Mouse (Mus musculus): ENCODE measurements around the gene Il12a. TPM values are rescaled to one million over a fixed set of nuclear protein-coding genes. Genes with fewer than 3 reads are reported as not detected.
A peak's percentile ranks its signal among the peaks of the same experiment; 100 is the strongest.
"Not testable (repeated sequence)": the region's sequence is repeated elsewhere in the genome, so short reads cannot be mapped to it uniquely, and the experiment has no call there.

Il12a gene
- polyA plus RNA-seq, 3 experiments from 2014 or later, result 0.59 TPM; not detected in 2

DNA sequence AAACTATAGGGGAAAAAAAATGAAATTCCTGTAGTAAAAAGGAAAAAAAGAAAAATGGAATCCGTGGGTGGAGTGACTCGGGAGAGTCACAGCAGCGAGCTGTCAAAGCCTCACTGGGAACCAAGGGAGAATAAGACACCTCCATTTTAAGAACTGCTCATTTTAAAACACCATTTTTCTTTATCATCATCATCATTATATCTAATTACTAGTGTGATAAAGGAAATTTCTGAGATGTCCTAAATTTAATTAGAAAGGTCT lies 53.0 kb downstream of the Il12a start:
- ATAC-seq, result no peak

DNA sequence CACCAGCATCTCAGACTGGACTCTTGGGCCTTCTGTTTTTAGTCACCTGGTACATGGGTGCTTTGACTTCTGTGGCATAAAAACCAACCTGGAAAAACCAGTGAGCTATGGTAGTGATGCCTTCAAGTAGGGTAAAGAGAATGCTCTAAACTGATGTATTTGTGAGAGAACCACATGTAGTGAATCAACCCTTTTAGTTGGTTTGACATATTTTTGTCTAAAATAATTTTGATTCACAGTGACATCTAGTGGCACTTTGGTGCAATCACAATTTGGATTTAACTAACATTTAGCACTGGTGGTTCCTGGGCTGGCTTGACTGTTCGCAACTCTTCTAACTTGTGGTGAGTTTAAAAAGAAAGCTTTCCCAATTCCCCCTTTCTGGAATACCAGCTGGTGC lies 53.7 kb downstream of the Il12a start:
- ATAC-seq, result peak; percentile 48

DNA sequence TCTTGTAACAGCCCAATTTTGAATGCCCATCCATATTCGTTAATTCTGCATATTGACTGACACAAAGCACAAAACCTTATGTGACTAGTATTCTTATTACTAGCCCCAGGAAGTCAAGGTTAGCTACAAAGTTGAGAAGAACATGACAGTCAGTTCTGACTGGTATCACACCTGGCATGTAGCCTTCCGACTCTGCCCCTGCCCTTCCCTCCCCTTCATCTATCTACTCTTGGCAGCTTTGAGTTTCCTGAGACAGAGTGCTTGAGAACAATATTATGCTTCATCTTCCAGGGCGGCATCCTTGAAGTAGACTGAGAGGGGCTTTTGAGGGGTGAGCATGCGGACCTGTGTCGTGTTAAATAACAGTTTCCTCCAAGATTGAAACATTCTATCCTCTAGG lies 54.6 kb downstream of the Il12a start:
- ATAC-seq, result no peak

DNA sequence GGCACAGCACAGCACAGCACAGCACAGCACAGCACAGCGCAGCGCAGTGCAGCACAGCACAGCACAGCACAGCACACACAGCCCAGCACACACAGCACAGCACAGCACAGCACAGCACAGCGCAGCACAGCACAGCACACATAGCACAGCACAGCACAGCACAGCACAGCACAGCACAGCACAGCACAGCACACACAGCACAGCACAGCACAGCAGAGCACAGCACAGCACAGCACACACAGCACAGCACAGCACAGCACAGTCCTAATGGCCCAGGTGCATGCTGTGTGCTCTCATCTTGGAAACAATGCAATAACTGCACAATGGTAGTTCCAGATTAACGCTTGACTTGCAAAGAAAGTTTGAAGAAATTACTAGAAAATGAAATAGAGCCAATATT lies 55.8 kb downstream of the Il12a start:
- not testable (repeated sequence) for ATAC-seq

Other genes starting within 250 kb of the Il12a start
- 1 to 10 TPM in 2 of 3 experiments, under 1 TPM in 1; 0.31 to 4.0 (median 2.0) TPM for gene 1110032F04Rik, start 178.9 kb downstream of the Il12a start, polyA plus RNA-seq (2017; shearing (Covaris generic))